Mouse (Mus musculus) layer of hippocampus, adult 2 months (tissue): ENCODE data around the gene Ear14. TPM values are rescaled to one million over a fixed set of nuclear protein-coding genes. Genes with fewer than 3 reads are reported as not detected.
"Not testable (repeated sequence)": the region's sequence is repeated elsewhere in the genome, so short reads cannot be mapped to it uniquely, and the experiment has no call there.

Source experiments
- DNase-seq, 2 experiments: peaks; one replicate each; pipeline ENCODE4 v3.0.0; 2022; ENCODE audit warnings: low spot score in 2 of 2
- H3K27ac ChIP-seq: fragments of 200-600 bp; 2 replicates; pipeline ENCODE4 v1.8.1; 2022
- H3K4me3 ChIP-seq: fragments of 200-600 bp; 2 replicates; pipeline ENCODE4 v1.8.1; 2022; ENCODE audit warnings: mild to moderate bottlenecking
- CTCF ChIP-seq: fragments of 200-600 bp; conservative IDR thresholded peaks from 2 replicates; pipeline ENCODE4 v1.8.1; 2022; ENCODE audit warnings: antibody characterized with exemption, mild to moderate bottlenecking, moderate library complexity
- long read RNA-seq, 2 experiments: library from polyadenylated mRNA; stranded (forward); transcript quantifications; one replicate each; pipeline ENCODE4 v2.0.0; 2021; ENCODE audit warnings: borderline mapping rate in 2 of 2
- total RNA-seq, 2 experiments: library from RNA; stranded (reverse); gene quantifications; 2 replicates each; pipeline ENCODE4 v1.2.3; 2021

Ear14 gene
- not detected for total RNA-seq
- long read RNA-seq, experiment 1, result 0 reads
- long read RNA-seq, experiment 2, result 0 reads

DNA sequence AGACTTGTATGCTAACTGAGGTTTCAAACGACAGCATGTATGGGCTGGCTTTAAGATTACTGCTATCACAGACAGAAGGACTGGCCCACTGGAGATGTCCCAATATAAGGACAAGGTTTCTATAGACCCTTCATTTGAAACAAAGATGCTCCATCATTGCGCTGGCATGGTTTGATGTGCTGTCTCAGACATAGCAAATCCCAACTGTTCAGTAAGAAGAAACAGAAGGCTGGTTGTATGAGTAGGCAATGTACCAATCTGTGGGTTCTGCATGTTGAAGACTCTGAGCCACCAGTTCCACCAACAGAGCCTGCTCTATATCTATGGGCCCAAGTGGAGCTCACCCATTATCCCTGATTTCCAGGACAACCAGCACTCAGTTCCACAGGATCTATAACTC is at the start of gene Ear14:
Gene Ear14 (plus strand): TSS at position 277 of the 400 bp plus-strand sequence.
- H3K27ac ChIP-seq, result peak within 1 kb of the TSS; percentile 49; the same call in 1 of the 2 replicates
- no peak within 1 kb of the TSS for H3K4me3 ChIP-seq
- TF ChIP-seq CTCF, result no peak
- DNase-seq, result peak; percentile 16 to 53

DNA sequence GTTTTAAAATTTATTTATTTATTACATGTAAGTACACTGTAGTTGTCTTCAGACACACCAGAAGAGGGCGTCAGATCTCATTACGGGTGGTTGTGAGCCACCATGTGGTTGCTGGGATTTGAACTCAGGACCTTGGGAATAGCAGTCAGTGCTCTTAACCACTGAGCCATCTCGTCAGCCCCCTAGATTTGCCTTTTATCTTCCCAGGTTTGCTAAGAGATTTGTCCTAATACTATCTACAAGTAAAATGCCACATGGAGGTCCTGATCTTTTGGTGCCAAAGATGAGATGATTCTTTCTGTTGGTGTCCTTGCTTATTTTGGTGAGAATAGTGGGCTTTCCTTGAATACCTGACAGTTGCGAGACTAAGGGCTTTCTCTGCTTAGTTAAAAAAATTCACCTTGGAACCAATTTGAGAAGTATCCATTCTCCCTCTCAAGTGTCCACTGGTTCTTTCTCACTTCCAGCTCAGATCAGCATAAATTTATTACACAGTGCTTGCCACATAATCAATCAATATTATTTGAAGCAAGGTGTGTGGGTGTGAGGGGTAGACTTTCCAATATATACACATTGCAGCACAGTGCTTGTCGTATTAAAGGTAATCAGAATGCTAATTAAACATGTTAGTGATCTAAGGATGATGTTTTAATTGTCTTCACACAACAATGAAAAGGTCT is 47.0 kb upstream of the Ear14 start:
- TF ChIP-seq CTCF, result no peak
- H3K27ac ChIP-seq, result no peak overlapping the region
- no peak for DNase-seq
- no peak overlapping the region for H3K4me3 ChIP-seq

DNA sequence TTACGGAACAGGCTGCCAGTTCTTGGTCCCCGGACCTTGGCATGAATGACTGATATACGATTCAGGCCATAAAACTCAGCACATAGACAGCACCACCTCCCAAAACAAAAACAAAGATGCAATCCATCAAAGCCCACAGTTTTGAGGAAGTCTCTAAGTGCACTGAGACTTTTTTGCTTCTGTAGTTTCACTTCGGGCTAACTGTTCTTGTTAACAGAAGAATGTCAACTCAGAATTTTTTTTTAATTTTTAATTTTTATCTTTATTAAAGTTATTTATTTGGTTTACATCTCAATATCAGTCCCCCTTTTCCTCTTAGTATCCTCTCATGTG is 46.5 kb upstream of the Ear14 start:
- no peak for DNase-seq
- no peak overlapping the region for H3K27ac ChIP-seq
- no peak overlapping the region for H3K4me3 ChIP-seq
- TF ChIP-seq CTCF, result no peak

DNA sequence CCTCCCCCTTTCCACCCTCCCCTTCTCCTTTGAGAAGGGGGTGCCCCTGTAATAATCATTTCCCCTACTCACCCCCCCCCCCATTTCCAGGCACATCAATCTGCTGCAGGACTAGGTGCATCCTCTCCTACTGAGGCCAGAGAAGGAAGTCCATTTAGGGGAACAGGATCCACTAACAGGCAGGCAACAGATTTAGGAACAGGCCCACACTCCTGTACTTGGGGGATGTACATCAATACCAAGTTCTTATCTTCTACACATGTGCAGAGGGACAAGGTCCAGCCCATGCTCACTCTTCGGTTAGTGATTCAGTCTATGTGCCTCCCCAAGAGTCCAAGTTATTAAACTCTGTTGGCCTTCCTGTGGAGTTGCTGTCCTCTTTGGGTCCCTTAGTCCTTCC is 46.1 kb upstream of the Ear14 start:
- DNase-seq, result no peak
- Histone ChIP-seq H3K27ac (no peak overlapping the region), H3K4me3 (no peak overlapping the region)
- TF ChIP-seq CTCF, result no peak

- H3K4me3 ChIP-seq, result not testable (repeated sequence)
- peak; percentile 57 to 66 for DNase-seq
- peak within 1 kb of the TSS; percentile 53; the same call in 1 of the 2 replicates for H3K27ac ChIP-seq
Observed at GRCm38 (mm10) chr14:51161976-51162375, 41.2 kb upstream of the Ear14 start, which contains the start of gene Rnase2b. Gene Rnase2b (plus strand): TSS chr14:51162260.

DNA sequence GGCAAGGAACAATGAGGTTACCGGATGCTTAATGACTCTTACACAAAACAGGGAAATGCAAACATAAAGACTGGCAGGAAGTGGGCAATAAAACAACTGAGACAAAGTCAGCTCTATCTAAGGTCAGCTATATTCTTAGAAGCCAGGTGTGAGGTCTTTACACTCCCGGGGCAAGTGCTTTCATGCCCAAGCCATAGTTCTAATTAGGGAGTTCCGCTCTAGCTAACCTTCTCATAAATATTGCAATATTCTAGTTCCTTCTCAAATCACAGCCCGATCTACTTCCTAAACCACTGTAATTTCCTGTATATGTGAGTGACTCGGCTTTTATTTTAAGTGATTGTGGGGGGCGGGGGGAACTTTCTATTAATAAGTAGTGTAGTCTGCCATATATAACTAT is 39.9 kb upstream of the Ear14 start:
- not testable (repeated sequence) for H3K27ac ChIP-seq, H3K4me3 ChIP-seq, DNase-seq

DNA sequence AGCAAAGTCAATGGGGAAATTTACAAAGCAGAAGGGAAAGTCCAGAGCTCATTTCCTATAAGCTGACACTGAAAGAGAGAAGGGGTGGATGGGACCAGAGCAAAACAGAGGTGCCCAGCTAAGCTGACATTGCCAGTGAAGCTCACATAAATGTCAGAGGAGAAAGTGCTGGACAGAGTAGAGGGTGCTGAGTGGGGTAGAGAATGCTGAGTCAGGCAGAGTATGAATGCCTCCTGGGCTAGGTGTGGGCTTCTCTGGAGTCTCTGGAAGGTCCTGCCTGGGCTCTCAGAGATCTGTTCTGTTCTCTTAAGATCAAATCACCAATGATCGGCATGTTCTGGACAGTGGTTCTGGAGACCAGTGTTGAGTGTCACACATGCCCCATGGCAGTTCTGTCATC is 37.8 kb upstream of the Ear14 start:
- DNase-seq, result no peak
- H3K4me3 ChIP-seq, result no peak overlapping the region
- H3K27ac ChIP-seq, result no peak overlapping the region
- TF ChIP-seq CTCF, result no peak

DNA sequence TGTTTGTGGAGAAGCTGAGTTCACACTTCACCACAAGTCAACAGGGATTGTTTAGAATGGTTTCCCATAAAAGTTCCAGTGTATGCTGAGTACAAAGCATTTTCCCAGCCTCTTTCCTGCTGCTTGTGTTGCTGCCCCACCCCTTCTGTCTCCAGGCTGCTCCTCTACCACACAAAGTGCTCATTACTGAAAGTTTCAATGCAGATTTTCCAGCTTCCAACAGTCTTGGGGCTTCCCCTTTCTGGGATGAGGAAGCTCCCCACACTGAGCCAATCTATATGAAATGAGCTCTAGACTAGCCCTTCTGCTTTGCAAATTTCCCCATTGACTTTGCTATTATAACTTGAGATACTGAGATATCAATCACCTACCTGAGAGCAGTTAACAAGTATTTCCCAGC is 37.1 kb upstream of the Ear14 start:
- TF ChIP-seq CTCF, result no peak
- no peak for DNase-seq
- no peak overlapping the region for H3K27ac ChIP-seq
- H3K4me3 ChIP-seq, result no peak overlapping the region

DNA sequence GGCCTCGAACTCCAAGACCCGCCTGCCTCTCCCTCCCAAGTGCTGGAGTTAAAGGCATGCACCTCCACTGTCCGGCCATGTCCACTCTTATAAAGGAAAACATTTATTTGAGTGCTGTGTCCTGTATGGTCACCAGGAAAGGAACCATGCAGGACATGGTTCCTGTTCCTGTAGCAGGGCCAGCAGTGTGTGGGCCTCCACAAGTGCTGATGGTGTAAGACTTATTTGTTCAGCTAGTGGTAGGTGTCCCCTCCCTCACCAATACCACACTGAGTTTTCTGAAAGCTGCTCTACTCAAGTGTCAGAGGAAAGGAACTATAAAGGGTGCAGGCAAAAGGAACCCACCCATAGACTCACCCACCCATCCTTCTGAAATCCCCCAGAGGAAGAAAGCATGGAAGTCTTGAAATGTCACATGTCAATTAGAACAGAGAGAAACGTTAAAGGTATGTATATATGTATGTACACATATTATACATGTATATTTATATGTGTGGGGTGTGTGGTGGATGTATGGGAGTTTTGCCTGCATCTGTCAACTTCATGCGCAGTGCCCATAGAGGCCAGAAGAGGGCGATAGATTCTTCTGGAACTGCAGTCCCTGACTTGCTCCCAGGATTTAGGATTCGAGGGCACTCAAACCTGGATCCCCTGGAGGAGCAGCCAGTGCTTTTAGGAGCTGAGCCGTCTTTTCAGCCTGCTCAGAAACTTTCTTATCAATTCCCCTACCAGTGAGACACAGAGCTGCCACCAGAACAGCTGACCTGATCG is 30.9 kb upstream of the Ear14 start:
- H3K4me3 ChIP-seq, result not testable (repeated sequence)
- peak; percentile 78 for TF ChIP-seq CTCF
- peak in 1 of 2 experiments; percentile 25 for DNase-seq
- H3K27ac ChIP-seq, result peak overlapping the region; percentile 68; the same call in 1 of the 2 replicates

GRCm38 (mm10) chr14:51172947-51173346 is 30.2 kb upstream of the Ear14 start:
- not testable (repeated sequence) for H3K4me3 ChIP-seq
- H3K27ac ChIP-seq, result peak overlapping the region; percentile 68
- DNase-seq, result peak; percentile 24 to 53

GRCm38 (mm10) chr14:51173843-51174242 is 29.3 kb upstream of the Ear14 start:
- H3K4me3 ChIP-seq, result no peak overlapping the region
- DNase-seq, result no peak
- no peak for TF ChIP-seq CTCF
- peak overlapping the region; percentile 68; the same call in 1 of the 2 replicates for H3K27ac ChIP-seq

GRCm38 (mm10) chr14:51181051-51181450 is 22.1 kb upstream of the Ear14 start:
- not testable (repeated sequence) for DNase-seq, H3K4me3 ChIP-seq, H3K27ac ChIP-seq

DNA sequence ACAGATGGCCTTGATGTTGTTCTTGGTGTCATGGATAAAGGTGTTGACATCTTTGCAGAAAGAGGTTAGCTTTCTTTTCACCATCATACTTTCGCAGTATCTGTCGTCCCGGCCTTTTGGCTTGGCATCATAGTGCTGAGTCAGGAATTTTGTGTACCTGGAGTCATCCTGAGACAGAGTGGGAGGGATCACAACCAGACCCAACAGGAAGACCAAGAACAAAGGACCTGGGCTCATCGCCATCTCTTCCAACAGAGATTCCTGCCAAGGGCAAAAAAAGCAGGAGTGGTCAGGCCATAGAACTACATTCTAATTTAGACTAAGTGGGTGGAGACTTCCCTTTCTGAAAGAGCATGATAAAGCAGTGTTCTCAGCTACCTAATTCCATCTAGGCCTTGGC is 7.5 kb upstream of the Ear14 start:
- Histone ChIP-seq H3K27ac (no peak overlapping the region), H3K4me3 (no peak overlapping the region)
- no peak for DNase-seq
- no peak for TF ChIP-seq CTCF
